Comparison of ENCODE assay signal across 9 mouse cellular contexts in genomic region chr4:9094522-9094921, GRCm38 (mm10).
DNase-seq lines count a peak whose midpoint lies in the region; ATAC-seq and TF ChIP-seq lines count a peak whose summit lies in the region.
"Had no signal": no experiment of that assay in that cellular context is flagged by ENCODE, and none has a peak within 500 bp of the region (broad histone marks: within the 10 kb centered on the region; RNA-seq: fewer than 3 reads in every experiment).

No protein-coding gene starts in this region.

- no peak for ATAC-seq in cerebellum, adult (ENCODE audit: insufficient number of reproducible peaks, low FRiP score, low TSS enrichment)
- ATAC-seq in liver, postnatal 0 days = peak; percentile 51; the same call in 1 of the 2 replicates
- no peak for ATAC-seq in liver, embryonic 11.5 days (replicated peaks; ENCODE audit: low FRiP score)
- ATAC-seq in hindbrain, embryonic 13.5 days (ENCODE audit: low FRiP score) = no peak
- ATAC-seq in neural tube, embryonic 13.5 days (ENCODE audit: low read depth) = peak; percentile 68

- peaks cover 5% of the 10 kb centered on the region for H3K4me1 ChIP-seq in liver, postnatal 0 days (ENCODE audit: insufficient read depth)
- H3K4me1 ChIP-seq in liver, embryonic 11.5 days (replicated peaks; ENCODE audit: control insufficient read depth, insufficient read depth, low read length) = no peaks in the 10 kb centered on the region
- H3K4me1 ChIP-seq in hindbrain, embryonic 13.5 days (replicated peaks) = peaks cover 20% of the 10 kb centered on the region
- H3K4me1 ChIP-seq in neural tube, embryonic 13.5 days (replicated peaks) = peaks cover 27% of the 10 kb centered on the region

- 51% methylated on average over 10 of the region's 10 CpGs for WGBS in liver, postnatal 0 days (ENCODE audit: insufficient replicate concordance)
- WGBS in liver, embryonic 11.5 days = 42% methylated on average over 10 of the region's 10 CpGs
- 14% methylated on average over 10 of the region's 10 CpGs for whole genome bisulfite sequencing in hindbrain, embryonic 13.5 days
- WGBS in neural tube, embryonic 13.5 days = 14% methylated on average over 10 of the region's 10 CpGs

- H3K4me3 ChIP-seq in liver, postnatal 0 days (ENCODE audit: low read depth, low read length) = no peak overlapping the region
- no peak overlapping the region for H3K4me3 ChIP-seq in liver, embryonic 11.5 days (ENCODE audit: low read depth, low read length)
- H3K4me3 ChIP-seq in hindbrain, embryonic 13.5 days = no peak overlapping the region
- no peak overlapping the region for H3K4me3 ChIP-seq in neural tube, embryonic 13.5 days
- H3K4me3 ChIP-seq: limb, embryonic 15.5 days had no signal

- H3K27ac ChIP-seq in liver, postnatal 0 days (ENCODE audit: low read depth) = no peak overlapping the region
- no peak overlapping the region for H3K27ac ChIP-seq in liver, embryonic 11.5 days (ENCODE audit: low read depth, low read length)
- 0 out of 2 replicates have a peak overlapping the region, but pooled peaks have one; percentile 40 for H3K27ac ChIP-seq in hindbrain, embryonic 13.5 days
- no peak overlapping the region; the same call in 1 of the 2 replicates for H3K27ac ChIP-seq in neural tube, embryonic 13.5 days (replicated peaks)
- H3K27ac ChIP-seq: limb, embryonic 15.5 days had no signal

- no peak for TF ChIP-seq CTCF in liver, postnatal 0 days (IDR thresholded peaks at IDR 0.05; ENCODE audit: low read depth)

- H3K9me3 ChIP-seq in liver, postnatal 0 days (ENCODE audit: low read length) = no peaks in the 10 kb centered on the region
- H3K9me3 ChIP-seq in liver, embryonic 11.5 days (ENCODE audit: control insufficient read depth, low read length) = no peaks in the 10 kb centered on the region
- no peaks in the 10 kb centered on the region for H3K9me3 ChIP-seq in hindbrain, embryonic 13.5 days
- no peaks in the 10 kb centered on the region for H3K9me3 ChIP-seq in neural tube, embryonic 13.5 days
- H3K9me3 ChIP-seq: limb, embryonic 15.5 days had no signal

- H3K27me3 ChIP-seq in liver, postnatal 0 days (ENCODE audit: insufficient read depth, low read length) = no peaks in the 10 kb centered on the region
- H3K27me3 ChIP-seq in liver, embryonic 11.5 days (replicated peaks; ENCODE audit: control insufficient read depth, insufficient read depth, low read length) = no peaks in the 10 kb centered on the region
- H3K27me3 ChIP-seq in hindbrain, embryonic 13.5 days = peaks cover 5% of the 10 kb centered on the region; the same call in 1 of the 2 replicates
- no peaks in the 10 kb centered on the region for H3K27me3 ChIP-seq in neural tube, embryonic 13.5 days

- peak; percentile 91 to 94 for DNase-seq in cerebellum, postnatal 10 days
- DNase-seq in liver, postnatal 0 days = peak; percentile 63
- no peak for DNase-seq in liver, embryonic 11.5 days (ENCODE audit: low spot score)
- no peak for DNase-seq in ovary, postnatal 14 days (ENCODE audit: low spot score)
- DNase-seq in heart, adult 8-10 months (ENCODE audit: low spot score) = no peak

- H3K4me2 ChIP-seq in liver, postnatal 0 days (ENCODE audit: low read depth, low read length) = no peak overlapping the region
- no peak overlapping the region for H3K4me2 ChIP-seq in liver, embryonic 11.5 days
- 0 out of 2 replicates have a peak overlapping the region, but pooled peaks have one; percentile 1 for H3K4me2 ChIP-seq in hindbrain, embryonic 13.5 days
- H3K4me2 ChIP-seq in neural tube, embryonic 13.5 days = peak overlapping the region; percentile 33
- H3K4me2 ChIP-seq: limb, embryonic 15.5 days had no signal

- no peaks in the 10 kb centered on the region for H3K36me3 ChIP-seq in liver, postnatal 0 days (replicated peaks; ENCODE audit: insufficient read depth, low read length)
- H3K36me3 ChIP-seq in liver, embryonic 11.5 days (ENCODE audit: control insufficient read depth, insufficient read depth, low read length) = no peaks in the 10 kb centered on the region
- H3K36me3 ChIP-seq in hindbrain, embryonic 13.5 days = no peaks in the 10 kb centered on the region
- H3K36me3 ChIP-seq in neural tube, embryonic 13.5 days = no peaks in the 10 kb centered on the region
- H3K36me3 ChIP-seq: limb, embryonic 15.5 days had no signal

- no peak for TF ChIP-seq EP300 in liver, postnatal 0 days (IDR thresholded peaks at IDR 0.05; ENCODE audit: low read depth)

- H3K9ac ChIP-seq in liver, postnatal 0 days (replicated peaks) = no peak overlapping the region
- H3K9ac ChIP-seq in liver, embryonic 11.5 days (ENCODE audit: low read depth, low read length) = no peak overlapping the region
- H3K9ac ChIP-seq in hindbrain, embryonic 13.5 days = no peak overlapping the region; the same call in 1 of the 2 replicates
- H3K9ac ChIP-seq in neural tube, embryonic 13.5 days = no peak overlapping the region
- H3K9ac ChIP-seq: limb, embryonic 15.5 days had no signal

Comparison
In these comparisons a context has a peak if more than half of its experiments do, and no peak if none do; other contexts are left out.
1. DNase-seq: peak in cerebellum, postnatal 10 days (2 of 2) and liver, postnatal 0 days (single experiment); none in liver, embryonic 11.5 days (single experiment), ovary, postnatal 14 days (single experiment) and heart, adult 8-10 months (single experiment).
2. ATAC-seq: peak in liver, postnatal 0 days (single experiment) and neural tube, embryonic 13.5 days (single experiment); none in cerebellum, adult (single experiment), liver, embryonic 11.5 days (single experiment) and hindbrain, embryonic 13.5 days (single experiment).
3. H3K4me2 ChIP-seq: peak in hindbrain, embryonic 13.5 days (single experiment) and neural tube, embryonic 13.5 days (single experiment); none in liver, postnatal 0 days (single experiment) and liver, embryonic 11.5 days (single experiment).